ENCODE assay signal across 16 mouse cellular contexts in the genomic region with DNA sequence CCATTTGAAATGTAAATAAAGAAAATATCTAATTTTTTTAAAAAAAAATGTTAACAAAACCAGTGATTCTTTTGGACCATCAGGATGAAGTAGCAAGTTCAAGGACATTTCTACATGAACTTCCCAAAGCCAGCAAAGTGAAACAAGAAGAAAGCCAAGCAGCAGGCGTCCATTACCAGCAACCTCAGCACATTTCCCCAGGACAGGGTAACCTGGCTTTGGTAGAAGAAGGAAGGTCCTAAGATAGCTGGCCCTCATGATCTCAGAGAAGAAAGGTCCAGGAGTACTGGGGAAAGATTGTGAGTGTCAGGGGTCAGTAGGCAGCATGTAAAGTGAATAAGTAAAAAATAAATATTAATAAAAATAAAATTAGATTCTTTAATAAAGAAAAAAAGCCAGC.
"Had no signal": no experiment of that assay in that cellular context is flagged by ENCODE, and none has a peak within 500 bp of the region (broad histone marks: within the 10 kb centered on the region; RNA-seq: fewer than 3 reads in every experiment).

No protein-coding gene starts in this region.

- H3K9ac ChIP-seq: neural tube, embryonic 13.5 days; neural tube, embryonic 15.5 days; stomach, embryonic 15.5 days had no signal

- H3K4me3 ChIP-seq: neural tube, embryonic 13.5 days; neural tube, embryonic 15.5 days; stomach, embryonic 15.5 days had no signal

- DNase-seq: retina, postnatal 1 day; right cerebral cortex, adult 18-20 months; right cerebral cortex, postnatal 14 days; right cerebral cortex, postnatal 25 days; right cerebral cortex, postnatal 4 days; spleen, adult 18-20 months; thymus, adult 18-20 months; thymus, adult 2 months; thymus, postnatal 14 days; thymus, postnatal 25 days; thymus, postnatal 36 days; thymus, postnatal 4 days had no signal

- H3K4me2 ChIP-seq: neural tube, embryonic 13.5 days; neural tube, embryonic 15.5 days; stomach, embryonic 15.5 days had no signal

- H3K4me1 ChIP-seq: neural tube, embryonic 13.5 days; stomach, embryonic 15.5 days had no signal

- H3K9me3 ChIP-seq: neural tube, embryonic 13.5 days; neural tube, embryonic 15.5 days; stomach, embryonic 15.5 days had no signal

- H3K36me3 ChIP-seq: neural tube, embryonic 13.5 days; neural tube, embryonic 15.5 days; stomach, embryonic 15.5 days had no signal

- H3K27ac ChIP-seq: neural tube, embryonic 13.5 days; neural tube, embryonic 15.5 days; stomach, embryonic 15.5 days; stomach, postnatal 0 days had no signal

- H3K27me3 ChIP-seq: neural tube, embryonic 13.5 days; neural tube, embryonic 15.5 days; stomach, embryonic 15.5 days had no signal
